Mouse (Mus musculus): ENCODE results near the gene Deaf1. TPM values are rescaled to one million over a fixed set of nuclear protein-coding genes. Genes with fewer than 3 reads are reported as not detected.
A peak's percentile ranks its signal among the peaks of the same experiment; 100 is the strongest.

The Deaf1 gene
- total and polyA plus RNA-seq, 3 experiments, result 3.5 to 31.6 (median 10.0) TPM

GRCm38 (mm10) chr7:141330706-141331105, 3.2 kb upstream of the Deaf1 start:
- in situ Hi-C loops (cut with MboI; ENCODE audit: low pct_ligation_motif_present, low pct_unique_long_range_greater_than_20kb, low sequenced_read_pairs) (no loop called here), dilution Hi-C loops (cut with MboI; ENCODE audit: extremely low pct_ligation_motif_present, extremely low pct_unique_long_range_greater_than_20kb, low sequenced_read_pairs) (no loop called here)
- no peak for DNase-seq (ENCODE audit: extremely low read depth)
- Histone ChIP-seq H3K27ac (ENCODE audit: insufficient read depth, low read depth) (no peak overlapping the region), H3K9ac (ENCODE audit: insufficient read depth, low read depth) (no peak overlapping the region), H3K79me2 (replicated peaks; ENCODE audit: control insufficient read depth, extremely low read depth, insufficient read depth, poor library complexity, severe bottlenecking) (peaks cover 4% of the 10 kb centered on the region), H3K4me3 (replicated peaks in 1 of 3; ENCODE audit: low read depth in 2 of 3, low read length in 2 of 3, poor library complexity in 1 of 3) (no peak overlapping the region), H3K4me2 (ENCODE audit: insufficient read depth, low read depth, poor library complexity, severe bottlenecking) (no peak overlapping the region), H3K4me1 (ENCODE audit: control insufficient read depth in 1 of 2, insufficient read depth in 2 of 2) (peaks cover 17 to 26% of the 10 kb centered on the region in 2 experiments), H3K9me3 (replicated peaks; ENCODE audit: low read length) (no peaks in the 10 kb centered on the region), H3K27me3 (replicated peaks) (no peaks in the 10 kb centered on the region), H3K36me3 (replicated peaks in 1 of 2; ENCODE audit: control insufficient read depth in 1 of 2, insufficient read depth in 1 of 2, low read length in 1 of 2) (peaks cover 5 to 47% of the 10 kb centered on the region in 2 experiments)
- no peak for TF ChIP-seq MAFK (IDR thresholded peaks at IDR 0.05; ENCODE audit: insufficient replicate concordance, low read length)
- TF ChIP-seq E2F4 (IDR thresholded peaks at IDR 0.05; ENCODE audit: insufficient replicate concordance, low read depth, low read length), result no peak
- TF ChIP-seq TBP (conservative IDR thresholded peaks at IDR 0.05; ENCODE audit: low read depth, low read length), result no peak
- TF ChIP-seq MXI1 (IDR thresholded peaks at IDR 0.05; ENCODE audit: low read depth, low read length), result no peak
- no peak for TF ChIP-seq NRF1 (IDR thresholded peaks at IDR 0.05; ENCODE audit: low read depth, low read length)
- no peak for TF ChIP-seq ZC3H11A (IDR thresholded peaks at IDR 0.05; ENCODE audit: low read depth, low read length)
- TF ChIP-seq ZKSCAN1 (IDR thresholded peaks at IDR 0.05; ENCODE audit: borderline replicate concordance, low read depth, low read length), result no peak
- no peak for TF ChIP-seq PAX5 (IDR thresholded peaks at IDR 0.05; ENCODE audit: low read length)
- TF ChIP-seq RAD21 (IDR thresholded peaks at IDR 0.05; ENCODE audit: low read depth, low read length), result no peak
- TF ChIP-seq UBTF (IDR thresholded peaks at IDR 0.05; ENCODE audit: low read depth, low read length), result no peak
- TF ChIP-seq ELF1 (IDR thresholded peaks at IDR 0.05; ENCODE audit: low read depth, low read length), result no peak
- no peak for TF ChIP-seq POLR2AphosphoS2 (IDR thresholded peaks at IDR 0.05; ENCODE audit: low read depth, low read length)
- no peak for TF ChIP-seq GABPA (IDR thresholded peaks at IDR 0.05; ENCODE audit: insufficient replicate concordance, low read depth, low read length)
- TF ChIP-seq ZMIZ1 (IDR thresholded peaks at IDR 0.05; ENCODE audit: low read depth, low read length), result no peak
- no peak for TF ChIP-seq MEF2A (IDR thresholded peaks at IDR 0.05; ENCODE audit: borderline replicate concordance, low read depth, low read length)
- TF ChIP-seq CHD1 (IDR thresholded peaks at IDR 0.05; ENCODE audit: low read depth, low read length), result no peak
- TF ChIP-seq NELFE (IDR thresholded peaks at IDR 0.05; ENCODE audit: low read depth, low read length), result no peak
- TF ChIP-seq IRF4 (IDR thresholded peaks at IDR 0.05; ENCODE audit: low read depth, low read length), result no peak

GRCm38 (mm10) chr7:141328373-141328990, 992 bp upstream of the Deaf1 start:
- no peak for DNase-seq (ENCODE audit: extremely low read depth)
- peak overlapping the region; percentile 66 for H3K9ac ChIP-seq (ENCODE audit: insufficient read depth, low read depth)
- in situ Hi-C loops (cut with MboI; ENCODE audit: low pct_ligation_motif_present, low pct_unique_long_range_greater_than_20kb, low sequenced_read_pairs), result no loop called here
- H3K4me1 ChIP-seq (ENCODE audit: control insufficient read depth in 1 of 2, insufficient read depth in 2 of 2), result peaks cover 17 to 36% of the 10 kb centered on the region in 2 experiments
- no peaks in the 10 kb centered on the region for H3K9me3 ChIP-seq (replicated peaks; ENCODE audit: low read length)
- no peaks in the 10 kb centered on the region for H3K27me3 ChIP-seq (replicated peaks)
- H3K36me3 ChIP-seq (replicated peaks in 1 of 2; ENCODE audit: control insufficient read depth in 1 of 2, insufficient read depth in 1 of 2, low read length in 1 of 2), result peaks cover 8 to 43% of the 10 kb centered on the region in 2 experiments
- H3K79me2 ChIP-seq (replicated peaks; ENCODE audit: control insufficient read depth, extremely low read depth, insufficient read depth, poor library complexity, severe bottlenecking), result peaks cover 4% of the 10 kb centered on the region
- TF ChIP-seq BHLHE40 (IDR thresholded peaks at IDR 0.05; ENCODE audit: low read depth, low read length) (no peak), MAX (IDR thresholded peaks at IDR 0.05; ENCODE audit: low read length) (no peak), NELFE (IDR thresholded peaks at IDR 0.05; ENCODE audit: low read depth, low read length) (no peak), MAZ (IDR thresholded peaks at IDR 0.05; ENCODE audit: low read depth, low read length) (0 out of 2 replicates have a peak, but pooled peaks have one; percentile 34), TBP (conservative IDR thresholded peaks at IDR 0.05; ENCODE audit: low read depth, low read length) (peak; percentile 67)
- peak overlapping the region; percentile 35; the same call in 1 of the 2 replicates for H3K27ac ChIP-seq (ENCODE audit: insufficient read depth, low read depth)
- peak overlapping the region; percentile 69 to 77 (median 71) for H3K4me3 ChIP-seq (replicated peaks in 1 of 3; ENCODE audit: low read depth in 2 of 3, low read length in 2 of 3, poor library complexity in 1 of 3)
- dilution Hi-C loops (cut with MboI; ENCODE audit: extremely low pct_ligation_motif_present, extremely low pct_unique_long_range_greater_than_20kb, low sequenced_read_pairs), result no loop called here
- peak overlapping the region; percentile 75 for H3K4me2 ChIP-seq (ENCODE audit: insufficient read depth, low read depth, poor library complexity, severe bottlenecking)

Data from CH12.LX (cell line).